ENCODE assay signal across 19 mouse cellular contexts in the genomic region with DNA sequence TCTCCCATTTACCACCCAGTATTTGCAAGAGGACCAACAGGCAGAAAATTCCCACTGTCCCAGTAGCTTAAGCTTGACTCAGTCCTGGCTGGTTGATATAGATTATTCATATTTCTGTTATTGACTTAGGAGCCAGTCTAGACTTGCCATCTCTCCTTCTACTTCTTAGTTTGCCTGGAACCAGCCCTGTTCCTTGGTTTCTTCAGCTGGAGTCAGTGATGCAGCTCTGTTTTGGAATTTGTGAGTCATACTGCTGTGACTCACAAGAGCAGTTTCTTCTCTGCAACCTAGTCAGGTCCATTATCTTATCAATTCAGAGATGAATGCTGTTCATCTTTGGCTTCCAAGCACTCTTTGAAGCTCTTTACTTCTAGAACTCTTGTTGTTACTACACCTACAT.
DNase-seq lines count a peak whose midpoint lies in the region; ATAC-seq lines count a peak whose summit lies in the region.
"Had no signal": no experiment of that assay in that cellular context is flagged by ENCODE, and none has a peak within 500 bp of the region (broad histone marks: within the 10 kb centered on the region; RNA-seq: fewer than 3 reads in every experiment).

No protein-coding gene starts in this region.

- no peak for ATAC-seq in activated CD4-positive, CD25-positive, alpha-beta regulatory T cell, adult 4 months
- ATAC-seq: forebrain, postnatal 0 days; hindbrain, postnatal 0 days; intestine, postnatal 0 days; lung, postnatal 0 days had no signal

- peak; percentile 63 to 82 for DNase-seq in adrenal gland, adult (ENCODE audit: inconsistent age in 2 of 2, low spot score in 1 of 2)
- DNase-seq in adrenal gland, adult 18-20 months (ENCODE audit: low spot score in 2 of 2): no peak
- peak; percentile 13 to 21 for DNase-seq in right cerebral cortex, adult 2 months (ENCODE audit: low spot score in 2 of 2)
- no peak for DNase-seq in right cerebral cortex, postnatal 14 days
- DNase-seq in adrenal gland, postnatal 25 days: peak; percentile 6
- peak; percentile 1 to 4 for DNase-seq in right cerebral cortex, postnatal 36 days (ENCODE audit: low spot score in 2 of 2)
- no peak for DNase-seq in lung, adult 18-20 months
- DNase-seq: cerebellum, adult 11 months; cerebellum, postnatal 14 days; embryo, embryonic 11 days; forebrain, postnatal 0 days; gastrocnemius, postnatal 14 days; kidney, postnatal 14 days; retina, postnatal 1 day; thymus, adult 2 months had no signal

Comparison
In these comparisons a context has a peak if more than half of its experiments do, and no peak if none do; other contexts are left out.
1. DNase-seq: peak in adrenal gland, adult (2 of 2), right cerebral cortex, adult 2 months (2 of 2), adrenal gland, postnatal 25 days (single experiment) and right cerebral cortex, postnatal 36 days (2 of 2); none in adrenal gland, adult 18-20 months (0 of 2), right cerebral cortex, postnatal 14 days (single experiment) and lung, adult 18-20 months (0 of 2).